Mouse (Mus musculus) adrenal gland, adult 2 months (tissue): ENCODE measurements around the gene Hepacam. TPM values are rescaled to one million over a fixed set of nuclear protein-coding genes. Genes with fewer than 3 reads are reported as not detected.

ENCODE experiments used
- DNase-seq: peaks from one replicate; pipeline ENCODE4 v3.0.0; 2021
- polyA plus RNA-seq: library from polyadenylated mRNA; depleted of rRNA; stranded (reverse); fragments of >200 nt; gene quantifications from 2 replicates; pipeline ENCODE4 v1.2.3, GENCODE M21; 2012; rRNA removed
- total RNA-seq, 2 experiments: library from RNA; stranded (reverse); gene quantifications; 2 replicates each; pipeline ENCODE4 v1.2.3; 2021

Gene Hepacam
- total and polyA plus RNA-seq, 3 experiments: 0.23 to 0.26 TPM; not detected in 1

GRCm38 (mm10) chr9:37433823-37434560 is 66.8 kb downstream of the Hepacam start:
- DNase-seq: no peak

GRCm38 (mm10) chr9:37434932-37435331 is 67.8 kb downstream of the Hepacam start:
- no peak for DNase-seq

GRCm38 (mm10) chr9:37435616-37436015 is 68.5 kb downstream of the Hepacam start:
- peak; percentile 57 for DNase-seq

Other genes starting within 250 kb of the Hepacam start
- gene Pknox2, start 219.9 kb upstream of the Hepacam start, total RNA-seq: 1 to 10 TPM; 2.9 to 3.5 TPM
- gene Pknox2, start 219.9 kb upstream of the Hepacam start, polyA plus RNA-seq: 1.8 and 2.1 TPM in 2 replicates
- 1 to 10 TPM; 4.2 to 8.6 TPM for gene Tmem218, start 159.1 kb upstream of the Hepacam start, total RNA-seq
- 1.5 and 1.7 TPM in 2 replicates for gene Tmem218, start 159.1 kb upstream of the Hepacam start, polyA plus RNA-seq
- 10 to 100 TPM; 52.8 to 58.4 TPM for gene Slc37a2, start 111.6 kb upstream of the Hepacam start, total RNA-seq
- gene Slc37a2, start 111.6 kb upstream of the Hepacam start, polyA plus RNA-seq: 46.7 and 51.0 TPM in 2 replicates
- 1 to 10 TPM; 2.0 to 2.3 TPM for gene Ccdc15, start 18.9 kb upstream of the Hepacam start, total RNA-seq
- 3.0 and 3.2 TPM in 2 replicates for gene Ccdc15, start 18.9 kb upstream of the Hepacam start, polyA plus RNA-seq
- gene Robo4, start 34.5 kb downstream of the Hepacam start, total RNA-seq: 10 to 100 TPM; 17.3 to 27.0 TPM
- 47.5 and 54.0 TPM in 2 replicates for gene Robo4, start 34.5 kb downstream of the Hepacam start, polyA plus RNA-seq
- under 1 TPM; 0.62 to 0.75 TPM for gene Robo3, start 65.9 kb downstream of the Hepacam start, total RNA-seq
- 2.9 and 5.9 TPM in 2 replicates for gene Robo3, start 65.9 kb downstream of the Hepacam start, polyA plus RNA-seq
- 10 to 100 TPM; 15.3 to 22.7 TPM for gene Msantd2, start 122.0 kb downstream of the Hepacam start, total RNA-seq
- gene Msantd2, start 122.0 kb downstream of the Hepacam start, polyA plus RNA-seq: 26.0 and 29.9 TPM in 2 replicates
- 10 to 100 TPM; 23.5 to 42.4 TPM for gene Esam, start 160.7 kb downstream of the Hepacam start, total RNA-seq
- gene Esam, start 160.7 kb downstream of the Hepacam start, polyA plus RNA-seq: 49.2 and 59.1 TPM in 2 replicates
- gene Vsig2, start 171.9 kb downstream of the Hepacam start, total RNA-seq: 1 to 10 TPM; 1.8 to 3.0 TPM
- gene Vsig2, start 171.9 kb downstream of the Hepacam start, polyA plus RNA-seq: 8.8 and 8.9 TPM in 2 replicates
- gene Nrgn, start 185.6 kb downstream of the Hepacam start, total RNA-seq: 1 to 10 TPM; 1.5 to 2.8 TPM
- gene Nrgn, start 185.6 kb downstream of the Hepacam start, polyA plus RNA-seq: 1.9 and 3.8 TPM in 2 replicates
- gene Siae, start 188.3 kb downstream of the Hepacam start, total RNA-seq: 10 to 100 TPM; 16.5 to 17.7 TPM
- gene Siae, start 188.3 kb downstream of the Hepacam start, polyA plus RNA-seq: 4.5 and 4.9 TPM in 2 replicates
- 1 to 10 TPM; 3.2 to 4.0 TPM for gene Spa17, start 246.4 kb downstream of the Hepacam start, total RNA-seq
- 0.51 and 1.3 TPM in 2 replicates for gene Spa17, start 246.4 kb downstream of the Hepacam start, polyA plus RNA-seq